Mouse (Mus musculus): Measurements from ENCODE around the gene Acap2.

- TF ChIP-seq POLR2A (IDR thresholded peaks at IDR 0.05; ENCODE audit: insufficient read length, low read depth) (no peak), E2F4 (IDR thresholded peaks at IDR 0.05; ENCODE audit: insufficient read depth) (no peak), MAX (IDR thresholded peaks at IDR 0.05; ENCODE audit: low read depth) (no peak)
These were observed 129.3 kb downstream of the Acap2 start for GRCm38 (mm10) chr16:31071731-31072130.
